Mouse (Mus musculus): ENCODE measurements around the gene Brms1. TPM values are rescaled to one million over a fixed set of nuclear protein-coding genes. Genes with fewer than 3 reads are reported as not detected.

The Brms1 gene
- total and polyA plus RNA-seq, 3 experiments, result 22.8 to 50.9 (median 36.3) TPM

DNA sequence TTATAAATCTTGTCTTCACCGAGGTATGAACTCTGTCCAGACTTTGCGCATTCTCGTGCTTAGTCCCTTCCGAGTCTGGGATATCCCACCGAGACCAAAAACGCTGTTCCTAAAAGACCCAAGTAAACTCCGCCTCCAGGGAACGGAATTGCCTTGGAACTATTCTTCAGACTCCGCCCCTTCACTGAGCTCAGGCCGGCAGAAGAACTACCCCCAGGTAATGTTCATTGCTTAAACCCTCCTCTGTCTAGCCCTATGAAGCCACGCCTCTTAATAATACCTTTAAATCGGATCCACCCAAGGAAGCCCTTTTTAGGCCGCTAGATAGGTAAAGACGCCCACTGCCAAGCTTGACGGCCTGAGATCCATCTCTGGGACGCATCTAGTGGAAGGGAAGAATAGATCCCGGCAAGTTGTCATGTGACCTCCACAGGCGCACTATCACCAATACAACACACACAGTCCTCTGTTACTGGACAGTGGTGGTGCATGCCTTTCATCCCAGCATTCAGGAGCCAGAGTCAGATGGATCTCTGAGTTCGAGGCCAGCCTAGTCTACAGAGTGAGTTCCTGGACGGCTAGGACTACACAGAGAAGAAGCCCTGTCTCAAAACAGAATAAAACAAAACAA is 31.4 kb downstream of the Brms1 start:
- Histone ChIP-seq H3K9ac (ENCODE audit: insufficient read depth, low read depth) (no peak overlapping the region), H3K36me3 (replicated peaks in 1 of 2; ENCODE audit: control insufficient read depth in 1 of 2, insufficient read depth in 1 of 2, low read length in 1 of 2) (no peaks in the 10 kb centered on the region), H3K79me2 (replicated peaks; ENCODE audit: control insufficient read depth, extremely low read depth, insufficient read depth, poor library complexity, severe bottlenecking) (no peaks in the 10 kb centered on the region), H3K9me3 (replicated peaks; ENCODE audit: low read length) (peaks cover 6% of the 10 kb centered on the region), H3K27me3 (replicated peaks) (peaks cover 79% of the 10 kb centered on the region), H3K4me2 (ENCODE audit: insufficient read depth, low read depth, poor library complexity, severe bottlenecking) (peak overlapping the region; percentile 27), H3K4me3 (replicated peaks in 1 of 3; ENCODE audit: low read depth in 2 of 3, low read length in 2 of 3, poor library complexity in 1 of 3) (peak overlapping the region; percentile 31 to 47 (median 37)), H3K27ac (ENCODE audit: insufficient read depth, low read depth) (no peak overlapping the region), H3K4me1 (ENCODE audit: control insufficient read depth in 1 of 2, insufficient read depth in 2 of 2) (peaks cover 8 to 23% of the 10 kb centered on the region in 2 experiments; a peak in 3 of 4 replicates)
- TF ChIP-seq KAT2A (IDR thresholded peaks at IDR 0.05; ENCODE audit: insufficient replicate concordance, low read length) (no peak), PAX5 (IDR thresholded peaks at IDR 0.05; ENCODE audit: low read length) (no peak), ETS1 (conservative IDR thresholded peaks at IDR 0.05; ENCODE audit: low read depth, low read length) (no peak), IRF4 (IDR thresholded peaks at IDR 0.05; ENCODE audit: low read depth, low read length) (no peak), POLR2AphosphoS2 (IDR thresholded peaks at IDR 0.05; ENCODE audit: low read depth, low read length) (no peak), ZMIZ1 (IDR thresholded peaks at IDR 0.05; ENCODE audit: low read depth, low read length) (no peak), TBP (conservative IDR thresholded peaks at IDR 0.05; ENCODE audit: low read depth, low read length) (no peak), GABPA (IDR thresholded peaks at IDR 0.05; ENCODE audit: insufficient replicate concordance, low read depth, low read length) (no peak), USF2 (conservative IDR thresholded peaks at IDR 0.05; ENCODE audit: low read depth, low read length) (no peak), USF1 (IDR thresholded peaks at IDR 0.05; ENCODE audit: low read depth, low read length) (no peak), NRF1 (IDR thresholded peaks at IDR 0.05; ENCODE audit: low read depth, low read length) (no peak), BHLHE40 (IDR thresholded peaks at IDR 0.05; ENCODE audit: low read depth, low read length) (no peak)
- in situ Hi-C loops (cut with MboI; ENCODE audit: low pct_ligation_motif_present, low pct_unique_long_range_greater_than_20kb, low sequenced_read_pairs) (no loop called here), dilution Hi-C loops (cut with MboI; ENCODE audit: extremely low pct_ligation_motif_present, extremely low pct_unique_long_range_greater_than_20kb, low sequenced_read_pairs) (no loop called here)
- DNase-seq (ENCODE audit: extremely low read depth), result no peak

DNA sequence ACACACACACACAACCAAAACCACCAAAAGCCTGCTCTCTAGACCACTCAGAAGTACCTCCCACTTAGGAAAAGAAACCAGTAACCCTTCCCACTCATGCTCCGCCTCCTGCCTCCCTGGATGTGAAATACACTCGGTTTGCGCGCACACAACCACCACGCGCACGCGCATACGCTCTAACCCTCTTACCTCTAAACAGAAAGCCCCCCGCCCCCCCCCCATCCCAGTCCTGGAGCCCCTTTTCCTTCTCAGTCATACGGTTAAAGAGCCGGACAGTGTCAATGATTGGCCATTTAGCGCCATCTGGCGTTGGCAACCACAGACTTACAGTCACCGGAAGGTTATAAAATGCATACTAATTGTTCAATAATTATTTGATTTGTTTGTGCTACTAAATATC is 31.9 kb downstream of the Brms1 start:
- peak overlapping the region; percentile 2 to 31 (median 4) for H3K4me3 ChIP-seq (replicated peaks in 1 of 3; ENCODE audit: low read depth in 2 of 3, low read length in 2 of 3, poor library complexity in 1 of 3)
- no peak overlapping the region for H3K27ac ChIP-seq (ENCODE audit: insufficient read depth, low read depth)
- H3K9me3 ChIP-seq (replicated peaks; ENCODE audit: low read length), result peaks cover 6% of the 10 kb centered on the region
- peak; percentile 49 for DNase-seq (ENCODE audit: extremely low read depth)
- H3K36me3 ChIP-seq (replicated peaks in 1 of 2; ENCODE audit: control insufficient read depth in 1 of 2, insufficient read depth in 1 of 2, low read length in 1 of 2), result no peaks in the 10 kb centered on the region
- H3K9ac ChIP-seq (ENCODE audit: insufficient read depth, low read depth), result no peak overlapping the region
- in situ Hi-C loops (cut with MboI; ENCODE audit: low pct_ligation_motif_present, low pct_unique_long_range_greater_than_20kb, low sequenced_read_pairs) (no loop called here), dilution Hi-C loops (cut with MboI; ENCODE audit: extremely low pct_ligation_motif_present, extremely low pct_unique_long_range_greater_than_20kb, low sequenced_read_pairs) (no loop called here)
- H3K79me2 ChIP-seq (replicated peaks; ENCODE audit: control insufficient read depth, extremely low read depth, insufficient read depth, poor library complexity, severe bottlenecking), result no peaks in the 10 kb centered on the region
- peaks cover 8 to 23% of the 10 kb centered on the region in 2 experiments; a peak in 3 of 4 replicates for H3K4me1 ChIP-seq (ENCODE audit: control insufficient read depth in 1 of 2, insufficient read depth in 2 of 2)
- peak overlapping the region; percentile 65; the same call in 1 of the 2 replicates for H3K4me2 ChIP-seq (ENCODE audit: insufficient read depth, low read depth, poor library complexity, severe bottlenecking)
- TF ChIP-seq ELF1 (IDR thresholded peaks at IDR 0.05; ENCODE audit: low read depth, low read length) (0 out of 2 replicates have a peak, but pooled peaks have one; percentile 30), EP300 (IDR thresholded peaks at IDR 0.05; ENCODE audit: low read length) (no peak), RAD21 (IDR thresholded peaks at IDR 0.05; ENCODE audit: low read depth, low read length) (peak; percentile 58), POLR2AphosphoS2 (IDR thresholded peaks at IDR 0.05; ENCODE audit: low read depth, low read length) (no peak), E2F4 (IDR thresholded peaks at IDR 0.05; ENCODE audit: insufficient replicate concordance, low read depth, low read length) (no peak), SMC3 (IDR thresholded peaks at IDR 0.05; ENCODE audit: low read depth, low read length) (peak; percentile 63), MAZ (IDR thresholded peaks at IDR 0.05; ENCODE audit: low read depth, low read length) (no peak; the same call in 1 of the 2 replicates), CHD1 (IDR thresholded peaks at IDR 0.05; ENCODE audit: low read depth, low read length) (no peak), ZNF384 (IDR thresholded peaks at IDR 0.05; ENCODE audit: low read depth, low read length) (no peak), CTCF (conservative IDR thresholded peaks at IDR 0.05 in 1 of 2, IDR thresholded peaks at IDR 0.05 in 1 of 2; ENCODE audit: low read depth in 2 of 2, low read length in 2 of 2) (peak in 1 of 2 experiments; percentile 76; a peak in 2 of 4 replicates), NRF1 (IDR thresholded peaks at IDR 0.05; ENCODE audit: low read depth, low read length) (peak; percentile 68)
- H3K27me3 ChIP-seq (replicated peaks), result peaks cover 76% of the 10 kb centered on the region

Measured in CH12.LX (cell line).